In genomic region chr7:29168791-29169230, GRCm38 (mm10) we compare ENCODE assay signal across 8 mouse cellular contexts. TPM values are rescaled to one million over a fixed set of nuclear protein-coding genes. Genes with fewer than 3 reads are reported as not detected.
DNase-seq lines count a peak whose midpoint lies in the region; ATAC-seq and TF ChIP-seq lines count a peak whose summit lies in the region.

No protein-coding gene starts in this region.

- no peak for TF ChIP-seq CTCF in E14TG2a.4 (conservative IDR thresholded peaks at IDR 0.05; ENCODE audit: low read length)
- peak; percentile 19 for TF ChIP-seq CTCF in midbrain, postnatal 0 days (IDR thresholded peaks at IDR 0.05)

- H3K4me1 ChIP-seq in heart, embryonic 14.5 days (ENCODE audit: control insufficient read depth in 2 of 2, insufficient read depth in 2 of 2, low read length in 2 of 2), result peaks cover 21 to 30% of the 10 kb centered on the region in 2 experiments; a peak in 3 of 4 replicates
- peaks cover 62% of the 10 kb centered on the region for H3K4me1 ChIP-seq in E14TG2a.4 (replicated peaks; ENCODE audit: low read depth, low read length)
- H3K4me1 ChIP-seq in hindbrain, embryonic 16.5 days (ENCODE audit: control insufficient read depth, insufficient read depth, low read depth, low read length), result peaks cover 27% of the 10 kb centered on the region
- peaks cover 11% of the 10 kb centered on the region; the same call in 1 of the 2 replicates for H3K4me1 ChIP-seq in midbrain, postnatal 0 days (ENCODE audit: insufficient read depth, low read length)

- 0% methylated on average over 14 of the region's 14 CpGs for WGBS in heart, embryonic 14.5 days
- WGBS in hindbrain, embryonic 16.5 days, result 0% methylated on average over 14 of the region's 14 CpGs
- WGBS in midbrain, postnatal 0 days, result 0% methylated on average over 14 of the region's 14 CpGs

- no peak for ATAC-seq in heart, embryonic 14.5 days (ENCODE audit: insufficient number of reproducible peaks, insufficient read depth, low FRiP score, low read depth)
- ATAC-seq in hindbrain, embryonic 16.5 days, result peak; percentile 6
- peak; percentile 11 for ATAC-seq in midbrain, postnatal 0 days (ENCODE audit: low FRiP score)

- intact Hi-C loops in heart, postnatal 25 days (cut with DNase I), result no loop called here

- peak overlapping the region; percentile 60 to 68 for H3K4me3 ChIP-seq in heart, embryonic 14.5 days (ENCODE audit: control insufficient read depth in 1 of 2, insufficient read depth in 1 of 2, low read depth in 1 of 2, low read length in 2 of 2)
- H3K4me3 ChIP-seq in E14TG2a.4 (replicated peaks; ENCODE audit: low read length), result peak overlapping the region; percentile 88
- peak overlapping the region; percentile 80 for H3K4me3 ChIP-seq in hindbrain, embryonic 16.5 days (ENCODE audit: low read length)
- H3K4me3 ChIP-seq in midbrain, postnatal 0 days (ENCODE audit: low read depth, low read length), result peak overlapping the region; percentile 77

- no peak overlapping the region for H3K27ac ChIP-seq in heart, embryonic 14.5 days (replicated peaks in 1 of 2; ENCODE audit: control insufficient read depth in 1 of 2, insufficient read depth in 1 of 2, low read depth in 2 of 2, low read length in 2 of 2)
- peak overlapping the region; percentile 90 for H3K27ac ChIP-seq in hindbrain, embryonic 16.5 days (ENCODE audit: low read depth, low read length)
- H3K27ac ChIP-seq in midbrain, postnatal 0 days (ENCODE audit: low read depth, low read length), result peak overlapping the region; percentile 89

- H3K36me3 ChIP-seq in heart, embryonic 14.5 days (ENCODE audit: control insufficient read depth, insufficient read depth, low read length), result peaks cover 13% of the 10 kb centered on the region
- peaks cover 21% of the 10 kb centered on the region for H3K36me3 ChIP-seq in E14TG2a.4 (ENCODE audit: insufficient read depth, low read length)
- peaks cover 7% of the 10 kb centered on the region for H3K36me3 ChIP-seq in hindbrain, embryonic 16.5 days (ENCODE audit: control insufficient read depth, insufficient read depth, low read length)
- H3K36me3 ChIP-seq in midbrain, postnatal 0 days (ENCODE audit: insufficient read depth, low read length), result peaks cover 25% of the 10 kb centered on the region

- H3K4me2 ChIP-seq in heart, embryonic 14.5 days (ENCODE audit: low read length), result peak overlapping the region; percentile 82
- peak overlapping the region; percentile 76 for H3K4me2 ChIP-seq in hindbrain, embryonic 16.5 days (ENCODE audit: low read length)
- H3K4me2 ChIP-seq in midbrain, postnatal 0 days (ENCODE audit: low read depth, low read length, poor library complexity, severe bottlenecking), result peak overlapping the region; percentile 71

- H3K9ac ChIP-seq in heart, embryonic 14.5 days (ENCODE audit: low read length), result peak overlapping the region; percentile 71
- peak overlapping the region; percentile 82 for H3K9ac ChIP-seq in hindbrain, embryonic 16.5 days (ENCODE audit: low read depth, low read length)
- peak overlapping the region; percentile 86 for H3K9ac ChIP-seq in midbrain, postnatal 0 days (replicated peaks; ENCODE audit: low read length, poor library complexity, severe bottlenecking)

- H3K27me3 ChIP-seq in heart, embryonic 14.5 days (ENCODE audit: control insufficient read depth, insufficient read depth, low read length), result peaks cover 44% of the 10 kb centered on the region
- peaks cover 36% of the 10 kb centered on the region for H3K27me3 ChIP-seq in E14TG2a.4 (ENCODE audit: insufficient read depth, low read length)
- peaks cover 21% of the 10 kb centered on the region for H3K27me3 ChIP-seq in hindbrain, embryonic 16.5 days (replicated peaks; ENCODE audit: control insufficient read depth, insufficient read depth, low read length)
- H3K27me3 ChIP-seq in midbrain, postnatal 0 days (ENCODE audit: insufficient read depth, low read length), result peaks cover 23% of the 10 kb centered on the region

- H3K9me3 ChIP-seq in heart, embryonic 14.5 days (ENCODE audit: control insufficient read depth, low read length), result no peaks in the 10 kb centered on the region
- H3K9me3 ChIP-seq in E14TG2a.4 (ENCODE audit: low read length), result no peaks in the 10 kb centered on the region
- no peaks in the 10 kb centered on the region for H3K9me3 ChIP-seq in hindbrain, embryonic 16.5 days (ENCODE audit: control insufficient read depth, low read length)
- no peaks in the 10 kb centered on the region for H3K9me3 ChIP-seq in midbrain, postnatal 0 days (ENCODE audit: low read length)

- DNase-seq in heart, postnatal 25 days (ENCODE audit: low spot score), result no peak
- peak; percentile 76 for DNase-seq in cerebellum, adult 9-11 months
- DNase-seq in midbrain, postnatal 0 days (ENCODE audit: low spot score), result peak; percentile 62
- DNase-seq in spleen, adult 18-20 months, result no peak
- no peak for DNase-seq in natural killer cell, adult 2 months (ENCODE audit: low spot score in 2 of 2)

RNA-seq across cellular contexts. Expression of gene Ggn, which starts 1.2 kb away (rescaled TPM):
- polyA plus RNA-seq in heart, embryonic 14.5 days (2014; fragmentation: Nextera tagmentation; extraction: Ambion mirVana), result 0.28 and 0.86 TPM in 2 replicates
- total RNA-seq in heart, postnatal 25 days (2021), result under 1 TPM; 0.39 to 0.45 TPM
- polyA plus RNA-seq in hindbrain, embryonic 16.5 days (2015; fragmentation: Nextera tagmentation; extraction: Ambion mirVana), result 0.36 and 0.81 TPM in 2 replicates
- 0.49 and 1.3 TPM in 2 replicates for total RNA-seq in midbrain, postnatal 0 days (2014; rRNA removed)
- 0.35 and 0.69 TPM in 2 replicates for polyA plus RNA-seq in midbrain, postnatal 0 days (2015; fragmentation: Nextera tagmentation; extraction: Ambion mirVana)

RNA-seq across cellular contexts. Expression of gene Spred3, which starts 1.4 kb away (rescaled TPM):
- 1.3 and 1.6 TPM in 2 replicates for polyA plus RNA-seq in heart, embryonic 14.5 days (2014; fragmentation: Nextera tagmentation; extraction: Ambion mirVana)
- under 1 TPM; 0.36 to 0.49 TPM for total RNA-seq in heart, postnatal 25 days (2021)
- polyA plus RNA-seq in hindbrain, embryonic 16.5 days (2015; fragmentation: Nextera tagmentation; extraction: Ambion mirVana), result 8.4 and 10.4 TPM in 2 replicates
- 33.3 and 35.0 TPM in 2 replicates for total RNA-seq in midbrain, postnatal 0 days (2014; rRNA removed)
- polyA plus RNA-seq in midbrain, postnatal 0 days (2015; fragmentation: Nextera tagmentation; extraction: Ambion mirVana), result 10.4 and 13.1 TPM in 2 replicates

RNA-seq across cellular contexts. Expression of gene Psmd8, which starts 11.7 kb away (rescaled TPM):
- 227 and 241 TPM in 2 replicates for polyA plus RNA-seq in heart, embryonic 14.5 days (2014; fragmentation: Nextera tagmentation; extraction: Ambion mirVana)
- total RNA-seq in heart, postnatal 25 days (2021), result 100 to 1,000 TPM; 118 to 125 TPM
- 278 and 284 TPM in 2 replicates for polyA plus RNA-seq in hindbrain, embryonic 16.5 days (2015; fragmentation: Nextera tagmentation; extraction: Ambion mirVana)
- 289 and 329 TPM in 2 replicates for total RNA-seq in midbrain, postnatal 0 days (2014; rRNA removed)
- polyA plus RNA-seq in midbrain, postnatal 0 days (2015; fragmentation: Nextera tagmentation; extraction: Ambion mirVana), result 286 and 292 TPM in 2 replicates

RNA-seq across cellular contexts. Expression of gene Fam98c, which starts 12.8 kb away (rescaled TPM):
- polyA plus RNA-seq in heart, embryonic 14.5 days (2014; fragmentation: Nextera tagmentation; extraction: Ambion mirVana), result 13.9 and 14.4 TPM in 2 replicates
- total RNA-seq in heart, postnatal 25 days (2021), result 10 to 100 TPM; 11.2 to 11.4 TPM
- 34.6 and 44.1 TPM in 2 replicates for polyA plus RNA-seq in hindbrain, embryonic 16.5 days (2015; fragmentation: Nextera tagmentation; extraction: Ambion mirVana)
- 27.5 and 32.9 TPM in 2 replicates for total RNA-seq in midbrain, postnatal 0 days (2014; rRNA removed)
- polyA plus RNA-seq in midbrain, postnatal 0 days (2015; fragmentation: Nextera tagmentation; extraction: Ambion mirVana), result 37.9 and 38.0 TPM in 2 replicates

RNA-seq across cellular contexts. Expression of gene Rasgrp4, which starts 34.2 kb away (rescaled TPM):
- 0.39 and 0.43 TPM in 2 replicates for polyA plus RNA-seq in heart, embryonic 14.5 days (2014; fragmentation: Nextera tagmentation; extraction: Ambion mirVana)
- 1 to 10 TPM; 1.4 TPM for total RNA-seq in heart, postnatal 25 days (2021)
- 0.82 and 1.2 TPM in 2 replicates for polyA plus RNA-seq in hindbrain, embryonic 16.5 days (2015; fragmentation: Nextera tagmentation; extraction: Ambion mirVana)
- total RNA-seq in midbrain, postnatal 0 days (2014; rRNA removed), result 0.80 and 2.2 TPM in 2 replicates
- 0.79 and 1.1 TPM in 2 replicates for polyA plus RNA-seq in midbrain, postnatal 0 days (2015; fragmentation: Nextera tagmentation; extraction: Ambion mirVana)

Comparison
In these comparisons a context has a peak if more than half of its experiments do, and no peak if none do; other contexts are left out.
1. H3K27ac ChIP-seq: peak in hindbrain, embryonic 16.5 days (single experiment) and midbrain, postnatal 0 days (single experiment); none in heart, embryonic 14.5 days (0 of 2).
2. DNase-seq: peak in cerebellum, adult 9-11 months (single experiment) and midbrain, postnatal 0 days (single experiment); none in heart, postnatal 25 days (single experiment), spleen, adult 18-20 months (0 of 2) and natural killer cell, adult 2 months (0 of 2).
3. Peak in every context shown above with its lines, with median percentiles within 50 percentile points of each other: H3K4me2 ChIP-seq, H3K4me3 ChIP-seq and H3K9ac ChIP-seq.